Mouse (Mus musculus) neural tube, embryonic 13.5 days (tissue): ENCODE results near the gene Trim39. TPM values are rescaled to one million over a fixed set of nuclear protein-coding genes. Genes with fewer than 3 reads are reported as not detected.
"Not testable (repeated sequence)": the region's sequence is repeated elsewhere in the genome, so short reads cannot be mapped to it uniquely, and the experiment has no call there.

Experiments used
- ATAC-seq: fragments of 200-750 bp; cut with Nextera tagmentation; 2 replicates; pipeline ENCODE4 v1.8.0; 2017; ENCODE audit warnings: low read depth, mild to moderate bottlenecking, moderate TSS enrichment, moderate library complexity
- H3K27ac ChIP-seq: fragments of 300-500 bp; sonication (generic); replicated peaks from 2 replicates; pipeline ENCODE4 v1.5.1; 2015; ENCODE audit warnings: moderate library complexity, mild to moderate bottlenecking, inconsistent platforms
- H3K27me3 ChIP-seq: fragments of 300-500 bp; sonication (generic); 2 replicates; pipeline ENCODE4 v1.6.1; 2015; ENCODE audit warnings: mild to moderate bottlenecking, inconsistent platforms
- H3K36me3 ChIP-seq: fragments of 300-500 bp; sonication (generic); 2 replicates; pipeline ENCODE4 v1.6.1; 2015; ENCODE audit warnings: mild to moderate bottlenecking, inconsistent platforms
- H3K4me1 ChIP-seq: fragments of 300-500 bp; sonication (generic); replicated peaks from 2 replicates; pipeline ENCODE4 v1.6.1; 2015; ENCODE audit warnings: inconsistent platforms
- H3K4me2 ChIP-seq: fragments of 300-500 bp; sonication (generic); 2 replicates; pipeline ENCODE4 v1.6.1; 2015; ENCODE audit warnings: inconsistent platforms, mild to moderate bottlenecking, moderate library complexity
- H3K4me3 ChIP-seq: fragments of 300-500 bp; sonication (generic); 2 replicates; pipeline ENCODE4 v1.5.1; 2015; ENCODE audit warnings: mild to moderate bottlenecking, inconsistent platforms
- H3K9ac ChIP-seq: fragments of 300-500 bp; sonication (generic); 2 replicates; pipeline ENCODE4 v1.6.1; 2015; ENCODE audit warnings: moderate library complexity, mild to moderate bottlenecking, inconsistent platforms
- H3K9me3 ChIP-seq: fragments of 300-500 bp; sonication (generic); 2 replicates; pipeline ENCODE4 v1.6.1; 2016; ENCODE audit warnings: inconsistent platforms
- WGBS: fragments of 180-500 bp; shearing (Covaris S2); methylation state at CpG from one replicate; pipeline ENCODE4 v1.1.7; 2015; 5-methylcytosine and 5-hydroxymethylcytosine counted together
- polyA plus RNA-seq: library from polyadenylated mRNA; unstranded; fragments of >200 nt; fragmentation: Nextera tagmentation; extraction: Ambion mirVana; gene quantifications from 2 replicates; pipeline ENCODE4 v1.2.1, GENCODE M21; 2015

Gene Trim39
- 26.4 and 27.2 TPM in 2 replicates for polyA plus RNA-seq

- Histone ChIP-seq H3K27ac (peak within 1 kb of the TSS; percentile 96), H3K9me3 (no peaks in the 10 kb centered on the region), H3K9ac (peak within 1 kb of the TSS; percentile 90), H3K27me3 (no peaks in the 10 kb centered on the region), H3K4me3 (peak within 1 kb of the TSS; percentile 88), H3K4me2 (peak within 1 kb of the TSS; percentile 90), H3K36me3 (peaks cover 53% of the 10 kb centered on the region), H3K4me1 (peaks cover 44% of the 10 kb centered on the region)
- 1% methylated on average over 43 of the region's 43 CpGs for WGBS
- peak; percentile 87 for ATAC-seq
Measured at GRCm38 (mm10) chr17:36271586-36272256, at the start of gene Trim39. Gene Trim39 (minus strand): TSS chr17:36272247.

GRCm38 (mm10) chr17:36315689-36316253 lies 43.7 kb upstream of the Trim39 start:
- WGBS: 20% methylated on average over 5 of the region's 5 CpGs
- peak; percentile 60 for ATAC-seq
- H3K9ac ChIP-seq: peak overlapping the region; percentile 79

GRCm38 (mm10) chr17:36315041-36315688 lies 43.1 kb upstream of the Trim39 start:
- H3K4me3 ChIP-seq: peak overlapping the region; percentile 53
- ATAC-seq: peak; percentile 91

More at GRCm38 (mm10) chr17:36315689-36316253, 43.7 kb upstream of the Trim39 start:
- Histone ChIP-seq H3K4me1 (peaks cover 8% of the 10 kb centered on the region), H3K27me3 (no peaks in the 10 kb centered on the region), H3K4me3 (peak overlapping the region; percentile 53), H3K27ac (peak overlapping the region; percentile 96), H3K4me2 (peak overlapping the region; percentile 67), H3K9me3 (no peaks in the 10 kb centered on the region), H3K36me3 (no peaks in the 10 kb centered on the region)

GRCm38 (mm10) chr17:36314511-36314910 lies 42.5 kb upstream of the Trim39 start:
- Histone ChIP-seq H3K4me1 (peaks cover 8% of the 10 kb centered on the region), H3K36me3 (no peaks in the 10 kb centered on the region), H3K4me3 (peak overlapping the region; percentile 53), H3K4me2 (peak overlapping the region; percentile 67), H3K27me3 (no peaks in the 10 kb centered on the region), H3K9me3 (no peaks in the 10 kb centered on the region), H3K27ac (peak overlapping the region; percentile 96), H3K9ac (peak overlapping the region; percentile 79)
- peak; percentile 44 for ATAC-seq
- 3% methylated on average over 9 of the region's 9 CpGs for WGBS

More at GRCm38 (mm10) chr17:36315041-36315688, 43.1 kb upstream of the Trim39 start:
- Histone ChIP-seq H3K9me3 (no peaks in the 10 kb centered on the region), H3K4me2 (peak overlapping the region; percentile 67), H3K27ac (peak overlapping the region; percentile 96), H3K4me1 (peaks cover 8% of the 10 kb centered on the region), H3K9ac (peak overlapping the region; percentile 79), H3K27me3 (no peaks in the 10 kb centered on the region), H3K36me3 (no peaks in the 10 kb centered on the region)
- under 1% methylated on average over 19 of the region's 19 CpGs for WGBS

GRCm38 (mm10) chr17:36309293-36309692 lies 37.2 kb upstream of the Trim39 start:
- Histone ChIP-seq H3K9ac (no peak overlapping the region), H3K4me1 (no peaks in the 10 kb centered on the region; the same call in 1 of the 2 replicates), H3K27ac (no peak overlapping the region), H3K4me3 (no peak overlapping the region), H3K4me2 (no peak overlapping the region; the same call in 1 of the 2 replicates), H3K27me3 (no peaks in the 10 kb centered on the region), H3K36me3 (no peaks in the 10 kb centered on the region), H3K9me3 (no peaks in the 10 kb centered on the region)
- 47% methylated on average over 1 of the region's 1 CpGs for WGBS
- peak; percentile 34; the same call in 1 of the 2 replicates for ATAC-seq

- H3K9me3 ChIP-seq, H3K27me3 ChIP-seq, H3K4me2 ChIP-seq, H3K4me1 ChIP-seq, H3K36me3 ChIP-seq, H3K27ac ChIP-seq, H3K9ac ChIP-seq, H3K4me3 ChIP-seq: not testable (repeated sequence)
- 0% methylated on average over 3 of the region's 3 CpGs for WGBS
- peak; percentile 83 for ATAC-seq
Measured at GRCm38 (mm10) chr17:36308855-36309254, 36.8 kb upstream of the Trim39 start.

GRCm38 (mm10) chr17:36286390-36286789 lies 14.3 kb upstream of the Trim39 start, which contains the start of gene H2-M10.2:
Gene H2-M10.2 (minus strand): TSS chr17:36286490.
- Histone ChIP-seq H3K27me3 (no peaks in the 10 kb centered on the region), H3K9ac (no peak within 1 kb of the TSS), H3K4me1 (no peaks in the 10 kb centered on the region), H3K9me3 (peaks cover 10% of the 10 kb centered on the region; the same call in 1 of the 2 replicates), H3K4me3 (no peak within 1 kb of the TSS), H3K27ac (no peak within 1 kb of the TSS), H3K36me3 (peaks cover 13% of the 10 kb centered on the region), H3K4me2 (no peak within 1 kb of the TSS)
- 93% methylated on average over 2 of the region's 2 CpGs for WGBS
- no peak for ATAC-seq

- Histone ChIP-seq H3K9me3 (peaks cover 10% of the 10 kb centered on the region; the same call in 1 of the 2 replicates), H3K4me1 (no peaks in the 10 kb centered on the region), H3K9ac (no peak overlapping the region), H3K4me2 (no peak overlapping the region), H3K36me3 (peaks cover 46% of the 10 kb centered on the region), H3K27ac (no peak overlapping the region), H3K27me3 (no peaks in the 10 kb centered on the region), H3K4me3 (no peak overlapping the region)
- 96% methylated on average over 4 of the region's 4 CpGs for WGBS
- ATAC-seq: no peak
Measured at GRCm38 (mm10) chr17:36281521-36282245, 9.6 kb upstream of the Trim39 start.

GRCm38 (mm10) chr17:36274776-36275175 lies 2.7 kb upstream of the Trim39 start:
- no peak overlapping the region for H3K4me3 ChIP-seq
- no peak for ATAC-seq
- WGBS: 91% methylated on average over 4 of the region's 4 CpGs

GRCm38 (mm10) chr17:36273796-36274195 lies 1.7 kb upstream of the Trim39 start:
- peaks cover 44% of the 10 kb centered on the region for H3K4me1 ChIP-seq
- H3K27me3 ChIP-seq: no peaks in the 10 kb centered on the region
- H3K9ac ChIP-seq: 0 out of 2 replicates have a peak overlapping the region, but pooled peaks have one; percentile 90
- no peak for ATAC-seq
- peak overlapping the region; percentile 90; the same call in 1 of the 2 replicates for H3K4me2 ChIP-seq
- no peak overlapping the region for H3K27ac ChIP-seq
- WGBS: 94% methylated on average over 4 of the region's 4 CpGs
- no peaks in the 10 kb centered on the region for H3K9me3 ChIP-seq
- H3K4me3 ChIP-seq: no peak overlapping the region
- H3K36me3 ChIP-seq: peaks cover 45% of the 10 kb centered on the region

More at GRCm38 (mm10) chr17:36274776-36275175, 2.7 kb upstream of the Trim39 start:
- Histone ChIP-seq H3K9ac (no peak overlapping the region), H3K27me3 (no peaks in the 10 kb centered on the region), H3K9me3 (no peaks in the 10 kb centered on the region), H3K4me1 (peaks cover 38% of the 10 kb centered on the region), H3K27ac (no peak overlapping the region), H3K4me2 (no peak overlapping the region), H3K36me3 (peaks cover 48% of the 10 kb centered on the region)

GRCm38 (mm10) chr17:36272643-36273366 lies 758 bp upstream of the Trim39 start:
- Histone ChIP-seq H3K4me1 (peaks cover 44% of the 10 kb centered on the region), H3K27ac (no peak overlapping the region), H3K27me3 (no peaks in the 10 kb centered on the region), H3K4me3 (peak overlapping the region; percentile 88), H3K9ac (peak overlapping the region; percentile 90), H3K4me2 (peak overlapping the region; percentile 90), H3K36me3 (peaks cover 45% of the 10 kb centered on the region), H3K9me3 (no peaks in the 10 kb centered on the region)
- no peak for ATAC-seq
- WGBS: 79% methylated on average over 9 of the region's 9 CpGs
